Mouse (Mus musculus): ENCODE data around the gene Apbb2. TPM values are rescaled to one million over a fixed set of nuclear protein-coding genes. Genes with fewer than 3 reads are reported as not detected.

Apbb2 gene
- polyA plus RNA-seq, 1 experiment from 2014 or later: 27.8 TPM

- Histone ChIP-seq H3K9me3 (replicated peaks; ENCODE audit: control insufficient read depth, low read length) (no peaks in the 10 kb centered on the region), H3K36me3 (replicated peaks; ENCODE audit: control insufficient read depth, insufficient read depth, low read depth, low read length) (no peaks in the 10 kb centered on the region), H3K9ac (replicated peaks; ENCODE audit: low read length) (no peak overlapping the region), H3K4me1 (ENCODE audit: control insufficient read depth, insufficient read depth, low read length) (no peaks in the 10 kb centered on the region), H3K4me2 (ENCODE audit: low read depth, low read length) (no peak overlapping the region), H3K27me3 (ENCODE audit: control insufficient read depth, insufficient read depth, low read length) (no peaks in the 10 kb centered on the region), H3K27ac (replicated peaks; ENCODE audit: low read depth, low read length) (no peak overlapping the region), H3K4me3 (ENCODE audit: low read depth, low read length) (no peak overlapping the region)
- ATAC-seq (replicated peaks; ENCODE audit: insufficient number of reproducible peaks, low FRiP score, low TSS enrichment, low read depth): no peak
- WGBS: 89% methylated on average over 7 of the region's 7 CpGs
- no peak for DNase-seq (ENCODE audit: low spot score)
These were observed 212.2 kb downstream of the Apbb2 start for GRCm38 (mm10) chr5:66406431-66406830.

GRCm38 (mm10) chr5:66405731-66406399, 212.7 kb downstream of the Apbb2 start:
- Histone ChIP-seq H3K9me3 (replicated peaks; ENCODE audit: control insufficient read depth, low read length) (no peaks in the 10 kb centered on the region), H3K9ac (replicated peaks; ENCODE audit: low read length) (no peak overlapping the region), H3K36me3 (replicated peaks; ENCODE audit: control insufficient read depth, insufficient read depth, low read depth, low read length) (no peaks in the 10 kb centered on the region), H3K4me2 (ENCODE audit: low read depth, low read length) (no peak overlapping the region), H3K4me3 (ENCODE audit: low read depth, low read length) (no peak overlapping the region), H3K4me1 (ENCODE audit: control insufficient read depth, insufficient read depth, low read length) (no peaks in the 10 kb centered on the region), H3K27ac (replicated peaks; ENCODE audit: low read depth, low read length) (no peak overlapping the region), H3K27me3 (ENCODE audit: control insufficient read depth, insufficient read depth, low read length) (no peaks in the 10 kb centered on the region)
- ATAC-seq (replicated peaks; ENCODE audit: insufficient number of reproducible peaks, low FRiP score, low TSS enrichment, low read depth) (no peak), DNase-seq (ENCODE audit: low spot score) (no peak)
- 77% methylated on average over 12 of the region's 12 CpGs for WGBS

- Histone ChIP-seq H3K4me1 (ENCODE audit: control insufficient read depth, insufficient read depth, low read length) (no peaks in the 10 kb centered on the region), H3K4me2 (ENCODE audit: low read depth, low read length) (no peak overlapping the region), H3K9ac (replicated peaks; ENCODE audit: low read length) (no peak overlapping the region), H3K36me3 (replicated peaks; ENCODE audit: control insufficient read depth, insufficient read depth, low read depth, low read length) (no peaks in the 10 kb centered on the region), H3K27me3 (ENCODE audit: control insufficient read depth, insufficient read depth, low read length) (no peaks in the 10 kb centered on the region), H3K9me3 (replicated peaks; ENCODE audit: control insufficient read depth, low read length) (no peaks in the 10 kb centered on the region), H3K4me3 (ENCODE audit: low read depth, low read length) (no peak overlapping the region), H3K27ac (replicated peaks; ENCODE audit: low read depth, low read length) (no peak overlapping the region)
- DNase-seq (ENCODE audit: low spot score): no peak
- WGBS: 87% methylated on average over 6 of the region's 6 CpGs
- ATAC-seq (replicated peaks; ENCODE audit: insufficient number of reproducible peaks, low FRiP score, low TSS enrichment, low read depth): no peak
These were observed 213.3 kb downstream of the Apbb2 start for GRCm38 (mm10) chr5:66405305-66405704.

GRCm38 (mm10) chr5:66400563-66400962, 218.0 kb downstream of the Apbb2 start:
- Histone ChIP-seq H3K9me3 (replicated peaks; ENCODE audit: control insufficient read depth, low read length) (no peaks in the 10 kb centered on the region), H3K27me3 (ENCODE audit: control insufficient read depth, insufficient read depth, low read length) (no peaks in the 10 kb centered on the region), H3K4me1 (ENCODE audit: control insufficient read depth, insufficient read depth, low read length) (no peaks in the 10 kb centered on the region), H3K36me3 (replicated peaks; ENCODE audit: control insufficient read depth, insufficient read depth, low read depth, low read length) (no peaks in the 10 kb centered on the region), H3K4me2 (ENCODE audit: low read depth, low read length) (no peak overlapping the region), H3K27ac (replicated peaks; ENCODE audit: low read depth, low read length) (no peak overlapping the region), H3K4me3 (ENCODE audit: low read depth, low read length) (no peak overlapping the region), H3K9ac (replicated peaks; ENCODE audit: low read length) (no peak overlapping the region)
- ATAC-seq (replicated peaks; ENCODE audit: insufficient number of reproducible peaks, low FRiP score, low TSS enrichment, low read depth): no peak
- no peak for DNase-seq (ENCODE audit: low spot score)
- 84% methylated on average over 4 of the region's 4 CpGs for WGBS

GRCm38 (mm10) chr5:66399264-66399620, 219.3 kb downstream of the Apbb2 start:
- 74% methylated on average over 2 of the region's 2 CpGs for WGBS

DNA sequence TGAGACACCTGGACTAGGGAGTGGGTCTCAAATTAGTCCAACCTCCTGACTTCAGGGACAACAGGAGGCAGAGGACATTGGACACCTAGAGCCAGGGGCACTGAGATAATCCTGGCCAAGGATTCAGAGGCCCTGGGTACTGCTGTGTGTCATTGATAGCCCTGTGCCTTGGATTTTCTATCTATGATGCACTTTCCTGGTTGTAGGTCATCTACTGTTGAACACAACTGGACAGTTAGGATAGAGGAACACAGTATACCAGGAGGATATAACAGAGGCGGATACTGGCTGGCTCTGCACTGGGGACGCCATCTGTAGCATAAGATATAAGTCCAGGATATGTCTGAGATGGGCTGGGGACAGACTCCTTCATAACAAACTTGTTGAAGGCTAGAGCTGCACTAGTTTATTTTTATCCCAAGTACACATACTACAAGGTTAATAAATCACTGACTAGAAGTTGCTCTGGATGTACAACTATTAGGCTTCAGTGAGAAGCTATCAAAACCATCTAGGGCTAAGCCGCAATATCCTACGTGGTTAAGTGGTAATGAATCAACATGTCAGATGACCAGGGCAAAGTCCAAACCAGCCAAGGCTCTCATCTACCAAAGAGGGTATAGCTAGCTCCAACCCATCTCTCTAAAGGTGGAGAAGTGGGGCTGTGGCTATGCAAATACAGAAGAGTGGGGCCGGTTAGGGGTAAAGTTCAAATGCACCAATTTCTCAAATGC, 219.9 kb downstream of the Apbb2 start:
- 96% methylated on average over 5 of the region's 5 CpGs for WGBS

More at GRCm38 (mm10) chr5:66399264-66399620, 219.3 kb downstream of the Apbb2 start:
- no peak overlapping the region for H3K4me2 ChIP-seq (ENCODE audit: low read depth, low read length)
- no peaks in the 10 kb centered on the region for H3K4me1 ChIP-seq (ENCODE audit: control insufficient read depth, insufficient read depth, low read length)
- no peak overlapping the region for H3K9ac ChIP-seq (replicated peaks; ENCODE audit: low read length)
- H3K9me3 ChIP-seq (replicated peaks; ENCODE audit: control insufficient read depth, low read length): no peaks in the 10 kb centered on the region
- no peaks in the 10 kb centered on the region for H3K36me3 ChIP-seq (replicated peaks; ENCODE audit: control insufficient read depth, insufficient read depth, low read depth, low read length)
- ATAC-seq (replicated peaks; ENCODE audit: insufficient number of reproducible peaks, low FRiP score, low TSS enrichment, low read depth): no peak
- H3K27me3 ChIP-seq (ENCODE audit: control insufficient read depth, insufficient read depth, low read length): no peaks in the 10 kb centered on the region
- no peak for DNase-seq (ENCODE audit: low spot score)
- no peak overlapping the region for H3K4me3 ChIP-seq (ENCODE audit: low read depth, low read length)
- H3K27ac ChIP-seq (replicated peaks; ENCODE audit: low read depth, low read length): no peak overlapping the region

GRCm38 (mm10) chr5:66393767-66394446, 224.7 kb downstream of the Apbb2 start:
- Histone ChIP-seq H3K27ac (replicated peaks; ENCODE audit: low read depth, low read length) (no peak overlapping the region), H3K9ac (replicated peaks; ENCODE audit: low read length) (no peak overlapping the region), H3K9me3 (replicated peaks; ENCODE audit: control insufficient read depth, low read length) (no peaks in the 10 kb centered on the region), H3K4me2 (ENCODE audit: low read depth, low read length) (no peak overlapping the region), H3K4me3 (ENCODE audit: low read depth, low read length) (no peak overlapping the region), H3K4me1 (ENCODE audit: control insufficient read depth, insufficient read depth, low read length) (no peaks in the 10 kb centered on the region), H3K27me3 (ENCODE audit: control insufficient read depth, insufficient read depth, low read length) (no peaks in the 10 kb centered on the region), H3K36me3 (replicated peaks; ENCODE audit: control insufficient read depth, insufficient read depth, low read depth, low read length) (no peaks in the 10 kb centered on the region)
- ATAC-seq (replicated peaks; ENCODE audit: insufficient number of reproducible peaks, low FRiP score, low TSS enrichment, low read depth): no peak
- DNase-seq (ENCODE audit: low spot score): no peak
- 88% methylated on average over 10 of the region's 10 CpGs for WGBS

More for the DNA sequence above, 219.9 kb downstream of the Apbb2 start:
- Histone ChIP-seq H3K27ac (replicated peaks; ENCODE audit: low read depth, low read length) (no peak overlapping the region), H3K4me2 (ENCODE audit: low read depth, low read length) (no peak overlapping the region), H3K9me3 (replicated peaks; ENCODE audit: control insufficient read depth, low read length) (no peaks in the 10 kb centered on the region), H3K4me3 (ENCODE audit: low read depth, low read length) (no peak overlapping the region), H3K27me3 (ENCODE audit: control insufficient read depth, insufficient read depth, low read length) (no peaks in the 10 kb centered on the region), H3K4me1 (ENCODE audit: control insufficient read depth, insufficient read depth, low read length) (no peaks in the 10 kb centered on the region), H3K36me3 (replicated peaks; ENCODE audit: control insufficient read depth, insufficient read depth, low read depth, low read length) (no peaks in the 10 kb centered on the region), H3K9ac (replicated peaks; ENCODE audit: low read length) (no peak overlapping the region)
- DNase-seq (ENCODE audit: low spot score) (no peak), ATAC-seq (replicated peaks; ENCODE audit: insufficient number of reproducible peaks, low FRiP score, low TSS enrichment, low read depth) (no peak)
